Mouse (Mus musculus): ENCODE measurements around the gene Mtch2. TPM values are rescaled to one million over a fixed set of nuclear protein-coding genes. Genes with fewer than 3 reads are reported as not detected.
A peak's percentile ranks its signal among the peaks of the same experiment; 100 is the strongest.

Gene Mtch2
- polyA plus RNA-seq, 1 experiment: 367 TPM

GRCm38 (mm10) chr2:90825515-90826172 lies 21.3 kb upstream of the Mtch2 start:
- Histone ChIP-seq H3K4me3 (ENCODE audit: insufficient read depth, low read depth, low read length) (no peak overlapping the region), H3K27ac (ENCODE audit: insufficient read depth, low read depth, low read length) (no peak overlapping the region), H3K4me1 (ENCODE audit: control insufficient read depth, insufficient read depth, low read length) (no peaks in the 10 kb centered on the region)
- TF ChIP-seq CTCF (IDR thresholded peaks at IDR 0.05; ENCODE audit: insufficient read depth, low read depth, low read length): no peak
- no peak for TF ChIP-seq POLR2A (IDR thresholded peaks at IDR 0.05; ENCODE audit: insufficient read depth, low read depth, low read length)
- WGBS: 85% methylated on average over 11 of the region's 11 CpGs

- 62% methylated on average over 7 of the region's 7 CpGs for WGBS
- Histone ChIP-seq H3K4me1 (ENCODE audit: control insufficient read depth, insufficient read depth, low read length) (no peaks in the 10 kb centered on the region), H3K27ac (ENCODE audit: insufficient read depth, low read depth, low read length) (no peak overlapping the region), H3K4me3 (ENCODE audit: insufficient read depth, low read depth, low read length) (no peak overlapping the region)
- TF ChIP-seq POLR2A (IDR thresholded peaks at IDR 0.05; ENCODE audit: insufficient read depth, low read depth, low read length) (no peak), CTCF (IDR thresholded peaks at IDR 0.05; ENCODE audit: insufficient read depth, low read depth, low read length) (no peak)
Measured at GRCm38 (mm10) chr2:90828739-90829138, 18.2 kb upstream of the Mtch2 start.

- H3K4me1 ChIP-seq (ENCODE audit: control insufficient read depth, insufficient read depth, low read length): no peaks in the 10 kb centered on the region
- H3K27ac ChIP-seq (ENCODE audit: insufficient read depth, low read depth, low read length): no peak overlapping the region
- TF ChIP-seq CTCF (IDR thresholded peaks at IDR 0.05; ENCODE audit: insufficient read depth, low read depth, low read length) (no peak), POLR2A (IDR thresholded peaks at IDR 0.05; ENCODE audit: insufficient read depth, low read depth, low read length) (no peak)
- H3K4me3 ChIP-seq (ENCODE audit: insufficient read depth, low read depth, low read length): no peak overlapping the region
- 88% methylated on average over 5 of the region's 5 CpGs for WGBS
Measured at GRCm38 (mm10) chr2:90833502-90833901, 13.5 kb upstream of the Mtch2 start.

GRCm38 (mm10) chr2:90838621-90839020 lies 8.3 kb upstream of the Mtch2 start:
- WGBS: 88% methylated on average over 2 of the region's 2 CpGs
- Histone ChIP-seq H3K27ac (ENCODE audit: insufficient read depth, low read depth, low read length) (no peak overlapping the region), H3K4me3 (ENCODE audit: insufficient read depth, low read depth, low read length) (no peak overlapping the region), H3K4me1 (ENCODE audit: control insufficient read depth, insufficient read depth, low read length) (no peaks in the 10 kb centered on the region)
- TF ChIP-seq POLR2A (IDR thresholded peaks at IDR 0.05; ENCODE audit: insufficient read depth, low read depth, low read length): no peak
- TF ChIP-seq CTCF (IDR thresholded peaks at IDR 0.05; ENCODE audit: insufficient read depth, low read depth, low read length): no peak

- 56% methylated on average over 1 of the region's 1 CpGs for WGBS
- TF ChIP-seq POLR2A (IDR thresholded peaks at IDR 0.05; ENCODE audit: insufficient read depth, low read depth, low read length) (no peak), CTCF (IDR thresholded peaks at IDR 0.05; ENCODE audit: insufficient read depth, low read depth, low read length) (no peak)
- Histone ChIP-seq H3K4me3 (ENCODE audit: insufficient read depth, low read depth, low read length) (no peak overlapping the region), H3K4me1 (ENCODE audit: control insufficient read depth, insufficient read depth, low read length) (no peaks in the 10 kb centered on the region), H3K27ac (ENCODE audit: insufficient read depth, low read depth, low read length) (no peak overlapping the region)
Measured at GRCm38 (mm10) chr2:90843666-90844065, 3.3 kb upstream of the Mtch2 start.

GRCm38 (mm10) chr2:90844262-90844661 lies 2.7 kb upstream of the Mtch2 start:
- TF ChIP-seq POLR2A (IDR thresholded peaks at IDR 0.05; ENCODE audit: insufficient read depth, low read depth, low read length) (no peak), CTCF (IDR thresholded peaks at IDR 0.05; ENCODE audit: insufficient read depth, low read depth, low read length) (no peak)
- Histone ChIP-seq H3K4me1 (ENCODE audit: control insufficient read depth, insufficient read depth, low read length) (no peaks in the 10 kb centered on the region), H3K4me3 (ENCODE audit: insufficient read depth, low read depth, low read length) (no peak overlapping the region), H3K27ac (ENCODE audit: insufficient read depth, low read depth, low read length) (no peak overlapping the region)
- 72% methylated on average over 5 of the region's 5 CpGs for WGBS

- H3K4me3 ChIP-seq (ENCODE audit: insufficient read depth, low read depth, low read length): no peak overlapping the region
- no peak overlapping the region for H3K27ac ChIP-seq (ENCODE audit: insufficient read depth, low read depth, low read length)
- no peaks in the 10 kb centered on the region for H3K4me1 ChIP-seq (ENCODE audit: control insufficient read depth, insufficient read depth, low read length)
- WGBS: 86% methylated on average over 5 of the region's 5 CpGs
- no peak for TF ChIP-seq CTCF (IDR thresholded peaks at IDR 0.05; ENCODE audit: insufficient read depth, low read depth, low read length)
Measured at GRCm38 (mm10) chr2:90845234-90845633, 1.7 kb upstream of the Mtch2 start.

GRCm38 (mm10) chr2:90846171-90846570 lies 784 bp upstream of the Mtch2 start:
- no peak overlapping the region for H3K4me3 ChIP-seq (ENCODE audit: insufficient read depth, low read depth, low read length)

GRCm38 (mm10) chr2:90846597-90846954 lies 379 bp upstream of the Mtch2 start:
- peak overlapping the region; percentile 92 for H3K4me3 ChIP-seq (ENCODE audit: insufficient read depth, low read depth, low read length)
- 2% methylated on average over 8 of the region's 8 CpGs for WGBS
- TF ChIP-seq CTCF (IDR thresholded peaks at IDR 0.05; ENCODE audit: insufficient read depth, low read depth, low read length) (no peak), POLR2A (IDR thresholded peaks at IDR 0.05; ENCODE audit: insufficient read depth, low read depth, low read length) (no peak)
- no peaks in the 10 kb centered on the region for H3K4me1 ChIP-seq (ENCODE audit: control insufficient read depth, insufficient read depth, low read length)
- peak overlapping the region; percentile 88 for H3K27ac ChIP-seq (ENCODE audit: insufficient read depth, low read depth, low read length)

More at GRCm38 (mm10) chr2:90846171-90846570, 784 bp upstream of the Mtch2 start:
- TF ChIP-seq POLR2A (IDR thresholded peaks at IDR 0.05; ENCODE audit: insufficient read depth, low read depth, low read length) (no peak), CTCF (IDR thresholded peaks at IDR 0.05; ENCODE audit: insufficient read depth, low read depth, low read length) (no peak)
- 26% methylated on average over 6 of the region's 6 CpGs for WGBS
- Histone ChIP-seq H3K4me1 (ENCODE audit: control insufficient read depth, insufficient read depth, low read length) (no peaks in the 10 kb centered on the region), H3K27ac (ENCODE audit: insufficient read depth, low read depth, low read length) (peak overlapping the region; percentile 88)

- whole genome bisulfite sequencing: under 1% methylated on average over 13 of the region's 13 CpGs
- Histone ChIP-seq H3K27ac (ENCODE audit: insufficient read depth, low read depth, low read length) (peak overlapping the region; percentile 85), H3K4me1 (ENCODE audit: control insufficient read depth, insufficient read depth, low read length) (no peaks in the 10 kb centered on the region), H3K4me3 (ENCODE audit: insufficient read depth, low read depth, low read length) (peak overlapping the region; percentile 92)
- TF ChIP-seq POLR2A (IDR thresholded peaks at IDR 0.05; ENCODE audit: insufficient read depth, low read depth, low read length) (no peak), CTCF (IDR thresholded peaks at IDR 0.05; ENCODE audit: insufficient read depth, low read depth, low read length) (no peak)
Measured at GRCm38 (mm10) chr2:90847681-90848050, 711 bp downstream of the Mtch2 start.

Measured in olfactory bulb, adult 2 months (tissue).